Mouse (Mus musculus) heart, embryonic 16.5 days (tissue): Measurements from ENCODE around the gene Galnt2. TPM values are rescaled to one million over a fixed set of nuclear protein-coding genes. Genes with fewer than 3 reads are reported as not detected.

ENCODE experiments used
- ATAC-seq: fragments of 200-750 bp; cut with Nextera tagmentation; replicated peaks from 2 replicates; pipeline ENCODE4 v1.8.0; 2017; ENCODE audit warnings: moderate number of reproducible peaks; ENCODE audit not compliant: insufficient read depth, low FRiP score; ENCODE audit errors: extremely low read depth
- H3K27ac ChIP-seq: fragments of 300-500 bp; sonication (generic); 2 replicates; pipeline ENCODE4 v1.5.1; 2014; ENCODE audit warnings: mild to moderate bottlenecking, low read length, control low read depth, moderate library complexity
- H3K27me3 ChIP-seq: fragments of 300-500 bp; sonication (generic); 2 replicates; pipeline ENCODE4 v1.6.1; 2014; ENCODE audit warnings: low read length, mixed read lengths; ENCODE audit not compliant: control insufficient read depth, insufficient read depth
- H3K36me3 ChIP-seq: fragments of 300-500 bp; sonication (generic); 2 replicates; pipeline ENCODE4 v1.6.1; 2014; ENCODE audit not compliant: control insufficient read depth, insufficient read depth
- H3K4me1 ChIP-seq: fragments of 300-500 bp; sonication (generic); 2 replicates; pipeline ENCODE4 v1.6.1; 2014; ENCODE audit warnings: low read length, mixed read lengths; ENCODE audit not compliant: control insufficient read depth, insufficient read depth
- H3K4me2 ChIP-seq: fragments of 300-500 bp; sonication (generic); 2 replicates; pipeline ENCODE4 v1.6.1; 2014; ENCODE audit warnings: low read depth, mild to moderate bottlenecking, control low read depth, low read length
- H3K4me3 ChIP-seq: fragments of 300-500 bp; sonication (generic); 2 replicates; pipeline ENCODE4 v1.5.1; 2014; ENCODE audit warnings: mild to moderate bottlenecking, control low read depth, low read length
- H3K9ac ChIP-seq: fragments of 300-500 bp; sonication (generic); 2 replicates; pipeline ENCODE4 v1.6.1; 2014; ENCODE audit warnings: low read length, control low read depth
- H3K9me3 ChIP-seq: fragments of 300-500 bp; sonication (generic); replicated peaks from 2 replicates; pipeline ENCODE4 v1.6.1; 2016; ENCODE audit warnings: low read length; ENCODE audit not compliant: control insufficient read depth
- WGBS: fragments of 180-500 bp; shearing (Covaris S2); extraction: QIAGEN DNeasy Blood & Tissue Kit; methylation state at CpG from one replicate; pipeline ENCODE4 v1.1.7; 2014; 5-methylcytosine and 5-hydroxymethylcytosine counted together
- polyA plus RNA-seq: library from polyadenylated mRNA; unstranded; fragments of >200 nt; fragmentation: Nextera tagmentation; extraction: Ambion mirVana; gene quantifications from 2 replicates; pipeline ENCODE4 v1.2.1, GENCODE M21; 2015

Galnt2 gene
- polyA plus RNA-seq, 1 experiment from 2014 or later: 35.6 TPM

DNA sequence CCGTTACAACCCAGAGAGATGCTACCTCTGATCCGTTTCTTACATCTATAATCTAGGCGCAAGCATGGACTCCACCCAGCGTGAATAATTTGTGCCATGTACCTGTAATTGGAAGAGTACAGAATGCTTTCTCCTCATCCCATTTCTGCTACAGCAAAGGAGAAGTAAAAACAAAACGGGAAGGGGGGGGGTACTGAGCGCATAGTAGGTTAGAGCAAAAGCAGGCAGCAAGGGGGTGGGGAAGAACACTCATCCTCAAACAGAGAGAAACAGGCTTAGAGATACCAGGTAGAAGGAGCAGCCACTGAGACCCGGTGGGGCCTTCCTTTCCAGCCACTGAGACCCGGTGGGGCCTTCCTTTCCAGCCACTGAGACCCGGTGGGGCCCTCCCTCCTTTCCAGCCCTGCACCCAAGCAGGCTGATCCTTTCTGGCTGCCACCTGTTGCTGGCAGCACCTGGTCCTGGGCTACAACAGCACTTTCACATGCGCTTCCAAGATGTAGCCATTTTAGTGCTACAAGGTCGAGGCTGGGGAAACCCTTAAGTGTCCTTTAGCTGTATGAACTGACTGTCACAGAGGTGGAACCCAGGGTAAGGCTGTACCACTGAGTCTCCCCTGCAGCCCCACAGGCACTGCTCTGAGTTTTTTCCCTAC is 130.7 kb downstream of the Galnt2 start:
- Histone ChIP-seq H3K4me1 (no peaks in the 10 kb centered on the region), H3K4me3 (no peak overlapping the region), H3K27me3 (no peaks in the 10 kb centered on the region), H3K27ac (no peak overlapping the region), H3K9ac (no peak overlapping the region), H3K36me3 (no peaks in the 10 kb centered on the region), H3K4me2 (no peak overlapping the region), H3K9me3 (peaks cover 8% of the 10 kb centered on the region; the same call in 1 of the 2 replicates)
- ATAC-seq: no peak
- 81% methylated on average over 11 of the region's 11 CpGs for WGBS

DNA sequence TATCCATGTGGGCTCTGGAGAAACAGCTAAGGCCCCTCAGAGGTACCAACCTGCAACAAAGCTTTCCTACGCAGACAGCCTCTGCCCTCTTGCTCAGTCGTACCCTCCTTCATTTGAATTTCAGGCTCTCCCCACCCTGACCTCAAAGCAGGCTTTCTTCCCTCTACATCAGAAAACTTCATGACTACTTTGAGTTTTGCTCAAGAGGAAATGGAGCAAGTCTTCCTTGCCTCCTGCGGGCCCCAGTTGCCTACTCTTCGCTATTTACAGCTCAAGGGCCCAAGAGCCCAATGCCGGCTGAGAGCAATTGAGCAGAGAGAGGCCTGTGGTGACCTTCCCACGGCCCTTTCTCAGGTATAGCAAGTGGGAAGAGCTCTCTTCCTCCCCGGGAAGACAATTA is 131.4 kb downstream of the Galnt2 start:
- no peak overlapping the region for H3K9ac ChIP-seq
- WGBS: 73% methylated on average over 7 of the region's 7 CpGs
- H3K9me3 ChIP-seq: peaks cover 8% of the 10 kb centered on the region; the same call in 1 of the 2 replicates
- no peaks in the 10 kb centered on the region for H3K4me1 ChIP-seq
- no peak for ATAC-seq
- H3K4me2 ChIP-seq: no peak overlapping the region
- no peak overlapping the region for H3K4me3 ChIP-seq
- no peaks in the 10 kb centered on the region for H3K36me3 ChIP-seq
- no peaks in the 10 kb centered on the region for H3K27me3 ChIP-seq
- no peak overlapping the region for H3K27ac ChIP-seq

DNA sequence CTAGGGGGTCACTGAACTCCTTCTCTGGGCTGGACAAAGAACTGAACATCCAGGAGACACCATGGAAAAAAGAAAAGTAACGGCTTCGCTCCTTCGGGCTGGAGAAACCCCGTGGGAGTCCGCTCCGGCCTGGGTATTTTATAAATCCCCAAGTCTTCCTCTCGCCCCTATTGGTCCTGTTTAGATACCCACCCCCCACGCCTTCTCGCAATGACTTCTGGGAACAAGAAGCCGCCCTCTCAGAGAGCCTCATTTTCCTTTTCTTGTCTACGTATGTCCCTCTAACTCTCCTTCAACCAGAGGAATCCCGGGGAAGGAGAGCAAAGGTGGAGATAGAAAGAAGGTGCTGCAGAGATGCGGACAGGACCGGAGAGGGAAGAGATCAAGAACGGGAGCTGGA is 132.1 kb downstream of the Galnt2 start:
- Histone ChIP-seq H3K27me3 (no peaks in the 10 kb centered on the region), H3K4me2 (no peak overlapping the region), H3K27ac (no peak overlapping the region), H3K36me3 (no peaks in the 10 kb centered on the region), H3K4me3 (no peak overlapping the region), H3K4me1 (no peaks in the 10 kb centered on the region), H3K9me3 (peaks cover 8% of the 10 kb centered on the region; the same call in 1 of the 2 replicates), H3K9ac (no peak overlapping the region)
- 92% methylated on average over 15 of the region's 15 CpGs for WGBS
- ATAC-seq: no peak

DNA sequence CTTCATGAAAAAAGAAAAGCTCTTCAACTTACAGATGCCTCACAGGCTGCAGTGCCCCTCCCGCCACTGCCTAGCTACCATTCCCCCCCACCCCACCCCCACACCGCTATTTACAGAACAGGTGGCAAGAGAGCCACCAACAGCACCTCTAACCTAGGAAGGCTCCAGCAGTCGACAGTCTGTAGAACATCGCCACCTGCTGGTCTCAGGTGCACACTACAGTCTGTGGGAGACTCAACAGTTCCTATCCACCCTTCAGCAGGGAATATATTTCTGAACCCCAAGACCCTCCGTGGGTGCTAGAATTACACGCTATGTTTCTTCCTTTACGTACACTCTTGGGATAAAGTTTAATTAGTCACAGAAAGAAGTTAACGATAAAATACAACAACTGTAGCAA is 137.0 kb downstream of the Galnt2 start:
- ATAC-seq: peak; percentile 49; the same call in 1 of the 2 replicates
- Histone ChIP-seq H3K9me3 (peaks cover 2% of the 10 kb centered on the region; the same call in 1 of the 2 replicates), H3K27me3 (no peaks in the 10 kb centered on the region), H3K9ac (no peak overlapping the region), H3K4me1 (no peaks in the 10 kb centered on the region), H3K4me3 (no peak overlapping the region), H3K4me2 (no peak overlapping the region), H3K27ac (no peak overlapping the region), H3K36me3 (no peaks in the 10 kb centered on the region)
- 14% methylated on average over 8 of the region's 8 CpGs for WGBS

DNA sequence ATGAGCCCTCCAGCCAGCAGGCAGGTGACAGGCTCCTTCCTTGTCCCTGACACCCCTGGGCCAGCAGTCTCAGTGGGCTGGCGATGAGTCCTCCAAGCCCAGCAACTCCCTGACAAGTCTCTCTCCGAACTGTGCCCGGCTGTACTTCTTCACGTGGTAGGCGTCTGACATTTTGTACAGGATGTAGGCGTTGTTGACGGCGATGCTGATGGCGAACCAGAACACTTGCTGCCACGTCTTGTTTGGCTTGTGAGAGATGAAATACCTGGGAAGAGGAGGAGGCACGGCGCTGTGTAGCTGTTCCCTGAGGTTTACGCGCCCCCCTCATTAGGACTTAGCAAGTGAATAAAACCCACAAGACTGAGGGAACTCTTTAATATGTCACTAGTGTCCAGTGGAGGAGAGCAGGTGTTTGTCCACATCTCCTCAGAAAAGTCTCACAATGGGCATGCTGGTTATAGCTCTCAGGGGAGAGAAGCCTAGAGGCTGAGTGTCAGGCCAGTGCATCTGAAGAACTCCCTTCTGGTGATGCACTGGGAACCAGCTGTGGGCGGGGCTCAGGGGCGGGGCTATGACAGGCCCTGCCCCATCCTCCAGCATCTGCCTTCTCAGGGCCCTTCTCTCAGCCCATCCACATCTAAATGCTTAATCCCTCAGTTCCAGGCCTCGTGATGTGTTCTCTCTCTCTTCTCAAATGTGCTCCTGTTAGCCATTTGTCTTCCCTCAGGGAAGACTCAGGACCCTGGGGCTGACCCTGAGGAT is 139.4 kb downstream of the Galnt2 start:
- WGBS: 72% methylated on average over 17 of the region's 17 CpGs
- H3K4me1 ChIP-seq: peaks cover 8% of the 10 kb centered on the region
- H3K27me3 ChIP-seq: no peaks in the 10 kb centered on the region
- H3K9me3 ChIP-seq: no peaks in the 10 kb centered on the region
- ATAC-seq: no peak
- H3K4me3 ChIP-seq: no peak overlapping the region
- no peaks in the 10 kb centered on the region for H3K36me3 ChIP-seq
- no peak overlapping the region for H3K4me2 ChIP-seq
- H3K9ac ChIP-seq: no peak overlapping the region
- no peak overlapping the region for H3K27ac ChIP-seq

GRCm38 (mm10) chr8:124371410-124372123 is 140.4 kb downstream of the Galnt2 start:
- 84% methylated on average over 23 of the region's 23 CpGs for WGBS
- ATAC-seq: no peak
- H3K9me3 ChIP-seq: no peaks in the 10 kb centered on the region

GRCm38 (mm10) chr8:124373753-124374152 is 142.6 kb downstream of the Galnt2 start:
- Histone ChIP-seq H3K4me2 (no peak overlapping the region), H3K9me3 (no peaks in the 10 kb centered on the region), H3K4me3 (no peak overlapping the region), H3K36me3 (no peaks in the 10 kb centered on the region), H3K4me1 (peaks cover 9% of the 10 kb centered on the region), H3K27me3 (no peaks in the 10 kb centered on the region), H3K9ac (no peak overlapping the region), H3K27ac (no peak overlapping the region)
- 79% methylated on average over 5 of the region's 5 CpGs for WGBS
- no peak for ATAC-seq

More at GRCm38 (mm10) chr8:124371410-124372123, 140.4 kb downstream of the Galnt2 start:
- H3K9ac ChIP-seq: no peak overlapping the region
- no peaks in the 10 kb centered on the region for H3K36me3 ChIP-seq
- H3K27ac ChIP-seq: no peak overlapping the region
- H3K4me2 ChIP-seq: no peak overlapping the region
- H3K4me1 ChIP-seq: peaks cover 9% of the 10 kb centered on the region
- no peaks in the 10 kb centered on the region for H3K27me3 ChIP-seq
- no peak overlapping the region for H3K4me3 ChIP-seq

DNA sequence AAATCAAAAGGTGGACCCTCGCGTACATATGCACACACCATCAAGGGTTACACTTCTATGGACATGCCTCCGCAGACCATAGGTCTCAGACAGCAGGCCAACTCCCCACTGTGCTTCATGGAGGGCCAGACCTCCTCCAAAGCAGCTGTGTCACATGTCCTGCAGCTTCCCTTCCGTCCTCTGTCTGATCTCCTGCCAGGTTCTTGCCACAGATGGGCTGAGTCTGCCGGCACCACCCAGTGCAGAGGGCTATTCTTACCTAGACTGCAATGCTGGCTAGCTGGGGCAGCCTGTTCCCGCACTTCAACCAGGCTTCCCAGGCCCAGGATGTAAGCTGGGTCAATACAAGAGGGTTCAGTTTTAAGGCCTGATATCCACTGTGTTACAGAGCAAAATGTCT is 144.0 kb downstream of the Galnt2 start:
- Histone ChIP-seq H3K27ac (peak overlapping the region; percentile 46), H3K36me3 (no peaks in the 10 kb centered on the region), H3K9ac (peak overlapping the region; percentile 26; the same call in 1 of the 2 replicates), H3K4me1 (peaks cover 9% of the 10 kb centered on the region), H3K4me3 (no peak overlapping the region), H3K4me2 (no peak overlapping the region), H3K27me3 (no peaks in the 10 kb centered on the region), H3K9me3 (no peaks in the 10 kb centered on the region)
- 51% methylated on average over 6 of the region's 6 CpGs for WGBS
- peak; percentile 68 for ATAC-seq

DNA sequence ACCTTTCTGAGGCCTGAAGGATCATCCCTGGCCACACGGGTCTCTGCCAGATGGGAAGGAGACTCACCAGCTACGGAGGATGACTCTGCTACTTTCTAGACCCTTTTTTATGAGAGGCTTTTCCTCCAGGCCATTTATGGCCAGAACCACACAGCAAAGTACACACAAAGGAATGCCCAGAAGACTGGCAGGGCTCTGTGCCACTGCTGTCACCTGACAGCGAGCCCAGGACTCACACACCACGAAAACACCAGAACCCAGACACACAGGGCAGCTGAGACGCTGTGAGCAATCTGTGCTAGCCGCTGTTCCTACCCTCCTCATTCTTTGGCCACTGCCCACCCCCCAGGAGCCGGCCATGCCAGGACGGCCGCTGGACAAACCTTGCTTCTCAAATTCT is 144.5 kb downstream of the Galnt2 start:
- H3K4me3 ChIP-seq: no peak overlapping the region
- WGBS: 71% methylated on average over 9 of the region's 9 CpGs
- H3K36me3 ChIP-seq: no peaks in the 10 kb centered on the region
- H3K27ac ChIP-seq: peak overlapping the region; percentile 46
- H3K4me1 ChIP-seq: peaks cover 9% of the 10 kb centered on the region
- H3K4me2 ChIP-seq: no peak overlapping the region
- H3K9me3 ChIP-seq: no peaks in the 10 kb centered on the region
- H3K9ac ChIP-seq: peak overlapping the region; percentile 26; the same call in 1 of the 2 replicates
- H3K27me3 ChIP-seq: no peaks in the 10 kb centered on the region
- ATAC-seq: no peak
